Mouse (Mus musculus): ENCODE results near the gene Spef1. TPM values are rescaled to one million over a fixed set of nuclear protein-coding genes. Genes with fewer than 3 reads are reported as not detected.
A peak's percentile ranks its signal among the peaks of the same experiment; 100 is the strongest.

Gene Spef1
- polyA plus RNA-seq, 1 experiment from 2014 or later, result 5.1 TPM

DNA sequence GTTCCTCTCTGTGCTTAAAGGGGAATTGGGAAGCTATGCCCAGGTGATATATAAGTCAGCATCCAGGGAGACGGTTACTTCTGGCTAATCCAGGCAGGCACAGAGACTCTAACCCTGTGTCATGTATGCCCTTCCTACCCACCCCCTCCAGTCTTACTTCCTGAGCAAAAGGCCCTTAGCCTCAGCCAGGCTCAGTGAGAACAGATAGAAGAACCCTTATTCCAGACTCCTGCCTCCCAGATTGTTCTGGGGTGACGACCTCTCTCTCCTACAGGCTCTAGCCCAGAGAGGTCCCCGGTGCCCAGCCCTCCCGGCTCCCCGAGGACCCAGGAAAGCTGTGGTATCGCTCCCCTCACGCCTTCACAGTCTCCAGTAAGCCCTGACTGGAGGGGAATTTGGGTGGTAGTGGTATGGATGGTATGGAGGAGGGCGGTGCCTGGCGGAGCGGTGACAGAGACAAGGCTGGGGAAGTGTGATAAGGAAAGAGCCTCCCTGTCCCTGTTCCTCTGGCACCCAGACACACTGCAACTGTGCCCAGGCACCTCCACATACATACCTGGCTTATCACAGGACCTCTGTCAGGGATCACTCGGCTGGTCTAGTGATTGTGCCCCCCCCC lies 51.5 kb downstream of the Spef1 start:
- Histone ChIP-seq H3K4me3 (ENCODE audit: low read length) (no peak overlapping the region), H3K4me1 (ENCODE audit: control insufficient read depth, insufficient read depth, low read length) (no peaks in the 10 kb centered on the region), H3K9ac (ENCODE audit: low read depth, low read length) (no peak overlapping the region), H3K27me3 (ENCODE audit: control insufficient read depth, insufficient read depth, low read length) (no peaks in the 10 kb centered on the region), H3K27ac (ENCODE audit: low read depth, low read length) (no peak overlapping the region), H3K36me3 (ENCODE audit: control insufficient read depth, insufficient read depth, low read length) (peaks cover 29% of the 10 kb centered on the region), H3K9me3 (ENCODE audit: control insufficient read depth, low read length) (no peaks in the 10 kb centered on the region), H3K4me2 (replicated peaks; ENCODE audit: low read depth, low read length) (no peak overlapping the region)
- ATAC-seq (ENCODE audit: low FRiP score, low TSS enrichment), result 0 out of 2 replicates have a peak, but pooled peaks have one; percentile 12
- WGBS, result 59% methylated on average over 11 of the region's 11 CpGs

DNA sequence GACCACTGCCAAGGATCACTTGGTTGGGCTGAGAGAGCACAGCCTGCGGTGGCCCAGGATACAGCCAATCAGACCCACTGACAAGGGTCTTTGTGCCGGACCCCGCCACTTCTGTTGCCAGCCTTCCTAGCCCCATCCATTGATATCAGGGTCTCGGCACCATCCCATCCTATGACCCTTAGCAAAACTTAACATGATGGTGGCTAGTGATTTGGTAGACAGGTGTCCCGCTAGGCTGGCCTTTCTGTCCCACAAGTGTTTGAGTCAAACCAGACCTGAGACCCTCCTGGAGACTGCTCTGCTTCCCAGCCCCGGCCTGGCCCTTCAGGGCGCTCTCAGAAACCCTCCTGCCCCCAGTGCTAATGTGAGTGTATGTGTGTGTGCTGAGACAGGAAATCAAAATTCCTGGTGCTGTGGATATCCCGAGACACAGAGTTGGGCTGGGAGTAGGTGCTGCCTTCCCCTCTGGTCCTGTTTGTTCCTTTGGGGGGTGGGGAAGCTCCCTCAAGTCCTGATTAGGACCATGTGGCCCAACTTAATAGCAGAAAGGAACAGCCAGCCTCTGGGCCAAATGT lies 52.2 kb downstream of the Spef1 start:
- H3K4me2 ChIP-seq (replicated peaks; ENCODE audit: low read depth, low read length), result no peak overlapping the region
- no peak for ATAC-seq (ENCODE audit: low FRiP score, low TSS enrichment)
- no peak overlapping the region for H3K4me3 ChIP-seq (ENCODE audit: low read length)
- H3K27ac ChIP-seq (ENCODE audit: low read depth, low read length), result peak overlapping the region; percentile 44; the same call in 1 of the 2 replicates
- no peak overlapping the region for H3K9ac ChIP-seq (ENCODE audit: low read depth, low read length)
- no peaks in the 10 kb centered on the region for H3K4me1 ChIP-seq (ENCODE audit: control insufficient read depth, insufficient read depth, low read length)
- WGBS, result 78% methylated on average over 8 of the region's 8 CpGs
- H3K27me3 ChIP-seq (ENCODE audit: control insufficient read depth, insufficient read depth, low read length), result no peaks in the 10 kb centered on the region
- peaks cover 29% of the 10 kb centered on the region for H3K36me3 ChIP-seq (ENCODE audit: control insufficient read depth, insufficient read depth, low read length)
- H3K9me3 ChIP-seq (ENCODE audit: control insufficient read depth, low read length), result no peaks in the 10 kb centered on the region

DNA sequence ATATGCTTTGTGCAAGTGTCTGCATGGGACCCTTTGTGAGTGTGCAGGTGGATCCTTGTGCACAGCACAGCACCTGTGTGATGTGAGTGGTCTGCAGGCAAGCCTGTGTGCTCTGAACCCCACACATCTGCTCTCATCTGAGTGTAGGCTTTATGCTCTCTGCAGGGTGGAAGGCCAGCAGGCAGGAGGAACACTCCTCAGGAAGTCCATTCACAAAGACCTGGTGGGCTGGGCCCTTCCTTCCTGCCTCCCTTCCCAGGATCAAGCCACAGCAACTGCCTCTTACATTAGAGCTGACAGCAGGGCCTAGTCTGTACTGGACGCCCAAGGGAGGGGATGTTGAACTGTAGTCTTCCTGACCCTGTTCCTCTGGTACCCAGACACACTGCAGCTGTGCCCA lies 52.7 kb downstream of the Spef1 start:
- Histone ChIP-seq H3K36me3 (ENCODE audit: control insufficient read depth, insufficient read depth, low read length) (peaks cover 29% of the 10 kb centered on the region), H3K27me3 (ENCODE audit: control insufficient read depth, insufficient read depth, low read length) (no peaks in the 10 kb centered on the region), H3K27ac (ENCODE audit: low read depth, low read length) (peak overlapping the region; percentile 44; the same call in 1 of the 2 replicates), H3K4me2 (replicated peaks; ENCODE audit: low read depth, low read length) (no peak overlapping the region), H3K4me3 (ENCODE audit: low read length) (no peak overlapping the region), H3K9ac (ENCODE audit: low read depth, low read length) (no peak overlapping the region), H3K4me1 (ENCODE audit: control insufficient read depth, insufficient read depth, low read length) (no peaks in the 10 kb centered on the region), H3K9me3 (ENCODE audit: control insufficient read depth, low read length) (no peaks in the 10 kb centered on the region)
- ATAC-seq (ENCODE audit: low FRiP score, low TSS enrichment), result peak; percentile 33; the same call in 1 of the 2 replicates
- WGBS, result 42% methylated on average over 1 of the region's 1 CpGs

DNA sequence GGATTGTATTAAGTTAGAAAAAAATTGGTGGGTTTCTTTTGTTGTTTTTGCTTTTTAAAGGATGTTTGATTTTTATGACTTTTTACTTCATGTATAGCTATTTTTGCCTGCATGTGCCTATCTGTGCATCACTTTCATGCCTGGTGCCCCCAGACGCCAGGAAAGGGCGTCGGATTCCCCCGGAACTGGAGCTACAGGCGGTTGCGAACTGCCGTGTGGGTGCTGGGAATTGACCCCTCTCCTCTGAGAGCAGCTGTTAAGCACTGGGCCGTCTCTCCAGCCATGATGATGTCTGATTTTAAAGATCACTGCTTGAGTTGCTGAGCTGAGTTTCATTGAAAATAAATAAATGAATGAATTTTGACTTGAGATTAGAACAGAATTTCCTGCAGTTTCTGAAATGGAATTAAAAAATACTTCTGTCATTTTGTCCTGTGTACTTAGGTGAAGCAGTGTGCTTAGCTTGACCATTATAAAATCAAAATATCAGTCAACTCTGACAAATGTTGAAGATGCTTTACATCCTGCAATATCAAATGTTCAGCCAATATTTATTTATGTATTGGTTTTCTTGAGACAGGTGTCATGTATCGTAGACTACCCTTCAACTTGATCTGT lies 54.0 kb downstream of the Spef1 start, which contains the start of gene Gm11037:
Gm11037 (plus strand) TSS at position 568 of the 618 bp plus-strand sequence.
- Histone ChIP-seq H3K4me1 (ENCODE audit: control insufficient read depth, insufficient read depth, low read length) (peaks cover 9% of the 10 kb centered on the region), H3K4me3 (ENCODE audit: low read length) (no peak within 1 kb of the TSS), H3K27me3 (ENCODE audit: control insufficient read depth, insufficient read depth, low read length) (no peaks in the 10 kb centered on the region), H3K4me2 (replicated peaks; ENCODE audit: low read depth, low read length) (no peak within 1 kb of the TSS), H3K9me3 (ENCODE audit: control insufficient read depth, low read length) (no peaks in the 10 kb centered on the region), H3K27ac (ENCODE audit: low read depth, low read length) (peak within 1 kb of the TSS; percentile 12; the same call in 1 of the 2 replicates), H3K9ac (ENCODE audit: low read depth, low read length) (no peak within 1 kb of the TSS), H3K36me3 (ENCODE audit: control insufficient read depth, insufficient read depth, low read length) (peaks cover 18% of the 10 kb centered on the region)
- no peak for ATAC-seq (ENCODE audit: low FRiP score, low TSS enrichment)
- WGBS, result 84% methylated on average over 9 of the region's 9 CpGs

DNA sequence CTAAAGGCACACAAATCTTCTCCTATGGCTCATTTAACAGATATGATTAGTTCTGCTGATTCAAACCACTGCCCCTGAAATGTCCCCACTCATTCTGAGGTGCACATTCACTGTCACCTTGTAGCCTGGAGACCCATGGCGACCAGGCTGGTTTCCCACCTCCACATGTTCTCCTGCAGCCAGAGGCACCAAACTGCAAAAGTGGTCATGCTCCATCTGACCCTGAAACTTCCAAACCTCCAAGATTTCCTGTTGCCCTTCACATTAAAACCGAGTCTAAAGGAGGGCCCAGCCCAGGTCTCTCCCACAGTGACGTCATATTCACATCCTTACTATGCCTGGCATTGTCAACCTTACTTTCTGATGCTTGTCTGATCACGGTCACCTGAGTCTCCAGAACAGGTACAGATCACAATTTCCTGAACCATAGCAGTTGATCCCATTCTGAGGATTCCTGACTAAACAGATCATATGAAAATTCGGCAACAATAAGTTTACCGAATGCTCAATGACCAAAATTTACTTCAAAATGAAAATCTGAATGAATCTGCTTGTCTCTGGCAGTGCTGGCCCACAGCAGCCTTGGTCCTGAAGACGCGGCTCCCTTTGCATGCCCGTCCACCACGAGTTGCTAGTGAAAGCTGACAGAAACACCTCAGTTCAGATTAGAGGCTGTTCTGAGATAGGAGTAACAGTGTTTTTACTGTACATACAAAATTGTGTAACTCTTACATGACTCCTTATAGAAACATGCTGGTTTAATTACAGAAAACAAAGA lies 54.8 kb downstream of the Spef1 start:
- Histone ChIP-seq H3K4me2 (replicated peaks; ENCODE audit: low read depth, low read length) (no peak overlapping the region), H3K27ac (ENCODE audit: low read depth, low read length) (no peak overlapping the region), H3K4me1 (ENCODE audit: control insufficient read depth, insufficient read depth, low read length) (peaks cover 15% of the 10 kb centered on the region), H3K36me3 (ENCODE audit: control insufficient read depth, insufficient read depth, low read length) (peaks cover 18% of the 10 kb centered on the region), H3K27me3 (ENCODE audit: control insufficient read depth, insufficient read depth, low read length) (no peaks in the 10 kb centered on the region), H3K9ac (ENCODE audit: low read depth, low read length) (no peak overlapping the region), H3K4me3 (ENCODE audit: low read length) (no peak overlapping the region), H3K9me3 (ENCODE audit: control insufficient read depth, low read length) (no peaks in the 10 kb centered on the region)
- WGBS, result 79% methylated on average over 10 of the region's 10 CpGs
- ATAC-seq (ENCODE audit: low FRiP score, low TSS enrichment), result no peak

DNA sequence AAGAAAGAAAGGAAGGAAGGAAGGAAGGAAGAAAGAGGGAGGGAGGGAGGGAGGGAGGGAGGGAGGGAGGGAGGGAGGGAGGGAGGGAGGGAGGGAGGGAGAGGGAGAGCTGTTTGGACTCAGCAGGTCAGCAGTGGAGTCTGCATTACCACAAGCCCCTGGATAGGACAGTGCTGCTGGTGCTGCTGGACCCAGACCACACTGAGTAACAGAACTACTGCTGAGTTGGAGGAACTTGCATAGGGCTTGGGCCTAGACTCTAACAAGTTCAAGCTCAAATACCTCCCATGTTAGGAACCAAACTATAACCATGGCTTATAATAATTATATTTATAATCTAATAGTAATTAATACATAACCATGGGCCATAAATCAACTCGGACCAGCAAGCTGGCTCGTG lies 56.2 kb downstream of the Spef1 start:
- WGBS, result 69% methylated on average over 2 of the region's 2 CpGs
- peaks cover 26% of the 10 kb centered on the region for H3K4me1 ChIP-seq (ENCODE audit: control insufficient read depth, insufficient read depth, low read length)
- no peak overlapping the region for H3K4me2 ChIP-seq (replicated peaks; ENCODE audit: low read depth, low read length)
- no peak overlapping the region for H3K9ac ChIP-seq (ENCODE audit: low read depth, low read length)
- no peaks in the 10 kb centered on the region for H3K27me3 ChIP-seq (ENCODE audit: control insufficient read depth, insufficient read depth, low read length)
- H3K36me3 ChIP-seq (ENCODE audit: control insufficient read depth, insufficient read depth, low read length), result peaks cover 14% of the 10 kb centered on the region
- ATAC-seq (ENCODE audit: low FRiP score, low TSS enrichment), result no peak
- no peaks in the 10 kb centered on the region for H3K9me3 ChIP-seq (ENCODE audit: control insufficient read depth, low read length)
- H3K4me3 ChIP-seq (ENCODE audit: low read length), result no peak overlapping the region
- H3K27ac ChIP-seq (ENCODE audit: low read depth, low read length), result no peak overlapping the region

DNA sequence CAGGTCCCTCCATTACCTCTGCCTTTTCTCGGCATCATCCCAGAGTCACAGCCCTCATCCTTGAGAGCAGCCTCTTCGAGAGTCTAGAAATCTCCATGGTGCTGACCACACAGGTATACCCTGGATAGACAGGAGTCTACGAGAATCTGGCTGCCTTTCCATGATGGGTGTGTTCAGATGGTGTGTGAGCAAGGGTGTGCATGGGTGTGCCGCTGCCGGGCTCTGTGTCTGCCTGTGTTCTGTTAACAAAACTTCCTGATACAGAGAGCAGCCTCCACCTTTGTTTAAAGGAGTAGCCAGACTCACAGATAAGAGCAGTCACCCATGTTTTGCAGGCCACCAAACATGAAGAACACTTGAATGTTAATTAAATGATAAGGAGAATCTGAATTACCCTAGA lies 57.2 kb downstream of the Spef1 start:
- ATAC-seq (ENCODE audit: low FRiP score, low TSS enrichment), result no peak
- Histone ChIP-seq H3K27me3 (ENCODE audit: control insufficient read depth, insufficient read depth, low read length) (no peaks in the 10 kb centered on the region), H3K36me3 (ENCODE audit: control insufficient read depth, insufficient read depth, low read length) (peaks cover 14% of the 10 kb centered on the region), H3K4me3 (ENCODE audit: low read length) (no peak overlapping the region), H3K4me1 (ENCODE audit: control insufficient read depth, insufficient read depth, low read length) (peaks cover 26% of the 10 kb centered on the region), H3K9ac (ENCODE audit: low read depth, low read length) (no peak overlapping the region), H3K9me3 (ENCODE audit: control insufficient read depth, low read length) (no peaks in the 10 kb centered on the region), H3K4me2 (replicated peaks; ENCODE audit: low read depth, low read length) (no peak overlapping the region), H3K27ac (ENCODE audit: low read depth, low read length) (no peak overlapping the region)
- 81% methylated on average over 5 of the region's 5 CpGs for WGBS

DNA sequence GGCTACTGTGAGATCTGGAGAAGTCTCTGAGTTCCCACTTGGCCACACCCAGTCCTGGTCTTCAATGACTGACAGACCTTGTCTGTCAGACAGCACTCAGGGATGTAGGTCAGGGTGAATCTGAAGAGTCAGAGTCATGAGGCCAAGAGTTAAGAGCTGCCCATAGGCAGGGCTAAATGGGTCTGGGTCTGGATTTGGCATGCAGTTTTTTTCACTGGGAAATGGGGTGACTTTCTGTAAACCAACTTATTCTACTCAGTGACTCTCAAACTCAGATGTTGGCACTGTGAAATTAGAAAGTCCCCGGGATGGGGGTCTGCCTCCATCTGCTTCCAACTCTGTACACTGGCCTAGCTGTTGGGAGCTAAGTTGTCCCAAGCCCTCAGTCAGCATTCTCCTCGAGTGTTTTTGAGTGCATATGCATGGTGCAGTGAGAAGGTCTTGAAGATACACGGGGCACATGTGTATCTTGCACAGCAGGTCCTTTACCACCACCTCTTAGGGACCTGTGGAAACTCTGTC lies 58.4 kb downstream of the Spef1 start:
- Histone ChIP-seq H3K9me3 (ENCODE audit: control insufficient read depth, low read length) (no peaks in the 10 kb centered on the region), H3K27ac (ENCODE audit: low read depth, low read length) (no peak overlapping the region), H3K27me3 (ENCODE audit: control insufficient read depth, insufficient read depth, low read length) (no peaks in the 10 kb centered on the region), H3K4me3 (ENCODE audit: low read length) (peak overlapping the region; percentile 67; the same call in 1 of the 2 replicates), H3K4me1 (ENCODE audit: control insufficient read depth, insufficient read depth, low read length) (peaks cover 31% of the 10 kb centered on the region), H3K36me3 (ENCODE audit: control insufficient read depth, insufficient read depth, low read length) (peaks cover 5% of the 10 kb centered on the region; the same call in 1 of the 2 replicates), H3K9ac (ENCODE audit: low read depth, low read length) (no peak overlapping the region; the same call in 1 of the 2 replicates), H3K4me2 (replicated peaks; ENCODE audit: low read depth, low read length) (peak overlapping the region; percentile 74)
- 76% methylated on average over 3 of the region's 3 CpGs for WGBS
- no peak for ATAC-seq (ENCODE audit: low FRiP score, low TSS enrichment)
